Mouse (Mus musculus) small intestine, adult 2 months (tissue): ENCODE data around the gene Cox6b1. TPM values are rescaled to one million over a fixed set of nuclear protein-coding genes. Genes with fewer than 3 reads are reported as not detected.

Experiments used
- H3K27ac ChIP-seq: fragments of 200-500 bp; 2 replicates; pipeline ENCODE4 v1.5.1; 2012; ENCODE audit warnings: low read depth, low read length, control low read depth, inconsistent platforms; ENCODE audit not compliant: insufficient read depth
- H3K27me3 ChIP-seq: fragments of 200-500 bp; 2 replicates; pipeline ENCODE4 v1.6.1; 2012; ENCODE audit warnings: mild to moderate bottlenecking, moderate library complexity, low read length, inconsistent platforms; ENCODE audit not compliant: control insufficient read depth, insufficient read depth
- H3K36me3 ChIP-seq: fragments of 200-500 bp; 2 replicates; pipeline ENCODE4 v1.6.1; 2012; ENCODE audit warnings: mild to moderate bottlenecking, low read length, control low read depth, inconsistent platforms; ENCODE audit not compliant: control insufficient read depth, insufficient read depth
- H3K4me1 ChIP-seq: fragments of 200-500 bp; 2 replicates; pipeline ENCODE4 v1.6.1; 2012; ENCODE audit warnings: low read length, inconsistent platforms, mixed read lengths; ENCODE audit not compliant: control insufficient read depth, insufficient read depth, insufficient read length
- H3K4me3 ChIP-seq: fragments of 200-500 bp; 2 replicates; pipeline ENCODE4 v1.5.1; 2012; ENCODE audit warnings: low read depth, mild to moderate bottlenecking, control low read depth, inconsistent platforms, low read length, moderate library complexity
- CTCF ChIP-seq: fragments of 200-500 bp; IDR thresholded peaks from 2 replicates; pipeline ENCODE4 v1.5.1; 2012; ENCODE audit warnings: low read depth, mild to moderate bottlenecking, control low read depth, inconsistent platforms, low read length, moderate library complexity, mixed read lengths; ENCODE audit not compliant: insufficient replicate concordance, insufficient read length; ENCODE audit errors: extremely low read depth
- POLR2A ChIP-seq: fragments of 200-500 bp; IDR thresholded peaks from 2 replicates; pipeline ENCODE4 v1.6.1; 2012; ENCODE audit warnings: low read depth, mild to moderate bottlenecking, control low read depth, inconsistent platforms, low read length, moderate library complexity
- WGBS: fragments of 180-500 bp; shearing (Covaris S2); methylation state at CpG from one replicate; pipeline ENCODE4 v1.1.7; 2018; 5-methylcytosine and 5-hydroxymethylcytosine counted together
- polyA plus RNA-seq: library from polyadenylated mRNA; depleted of rRNA; stranded (reverse); fragments of >200 nt; gene quantifications from 2 replicates; pipeline ENCODE4 v1.2.3, GENCODE M21; 2012

The Cox6b1 gene
- polyA plus RNA-seq, 1 experiment = 585 TPM

- H3K4me3 ChIP-seq = peak overlapping the region; percentile 64
- no peak for TF ChIP-seq POLR2A
- peak; percentile 96; the same call in 1 of the 2 replicates for TF ChIP-seq CTCF
- H3K27ac ChIP-seq = peak overlapping the region; percentile 79
- H3K4me1 ChIP-seq = peaks cover 20% of the 10 kb centered on the region
- no peaks in the 10 kb centered on the region for H3K27me3 ChIP-seq
- peaks cover 18% of the 10 kb centered on the region for H3K36me3 ChIP-seq
- WGBS = 10% methylated on average over 40 of the region's 40 CpGs
Observed at GRCm38 (mm10) chr7:30589435-30590301, 36.3 kb downstream of the Cox6b1 start.

DNA sequence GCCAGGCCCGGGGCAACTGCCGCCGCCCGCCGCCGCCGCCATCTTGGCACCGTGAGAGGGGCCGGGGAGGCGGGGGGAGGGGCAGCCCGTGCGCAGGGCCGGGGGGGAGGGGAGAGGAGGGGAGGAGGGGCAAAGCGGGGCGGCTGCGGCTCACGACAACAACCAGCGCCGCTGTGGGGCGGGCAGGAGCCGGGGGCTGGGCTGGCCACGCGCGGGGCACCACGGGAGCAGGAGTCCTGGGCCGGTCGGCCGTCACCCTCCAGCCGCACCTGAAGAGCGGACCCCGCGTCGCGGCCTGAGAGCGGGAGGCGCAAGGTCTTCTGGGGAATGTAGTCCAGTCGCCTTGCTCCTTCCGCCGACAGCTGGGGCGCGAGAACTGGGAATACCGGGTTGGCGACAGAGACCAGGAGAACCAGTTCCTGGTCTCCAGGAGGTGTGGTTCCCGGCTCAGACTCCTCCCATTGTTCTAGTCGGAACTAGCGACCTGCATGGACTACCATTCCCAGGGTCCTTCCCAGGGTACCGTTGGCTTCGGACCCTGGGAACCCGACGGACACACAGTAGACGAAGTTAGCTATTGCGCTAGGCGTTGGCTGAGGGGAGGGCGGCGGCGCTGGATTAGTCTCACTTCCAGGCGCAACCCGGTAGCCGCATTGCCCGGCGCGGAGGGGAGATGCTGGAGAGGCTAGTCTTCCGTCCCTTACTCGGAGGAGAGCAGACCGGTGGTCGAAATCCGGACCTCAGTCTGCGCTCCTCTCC is 37.1 kb downstream of the Cox6b1 start, which contains the start of gene Kmt2b:
Gene Kmt2b (minus strand): TSS at position 51 of the 759 bp plus-strand sequence.
- WGBS = under 1% methylated on average over 60 of the region's 68 CpGs
- TF ChIP-seq POLR2A (peak; percentile 71), CTCF (no peak)

DNA sequence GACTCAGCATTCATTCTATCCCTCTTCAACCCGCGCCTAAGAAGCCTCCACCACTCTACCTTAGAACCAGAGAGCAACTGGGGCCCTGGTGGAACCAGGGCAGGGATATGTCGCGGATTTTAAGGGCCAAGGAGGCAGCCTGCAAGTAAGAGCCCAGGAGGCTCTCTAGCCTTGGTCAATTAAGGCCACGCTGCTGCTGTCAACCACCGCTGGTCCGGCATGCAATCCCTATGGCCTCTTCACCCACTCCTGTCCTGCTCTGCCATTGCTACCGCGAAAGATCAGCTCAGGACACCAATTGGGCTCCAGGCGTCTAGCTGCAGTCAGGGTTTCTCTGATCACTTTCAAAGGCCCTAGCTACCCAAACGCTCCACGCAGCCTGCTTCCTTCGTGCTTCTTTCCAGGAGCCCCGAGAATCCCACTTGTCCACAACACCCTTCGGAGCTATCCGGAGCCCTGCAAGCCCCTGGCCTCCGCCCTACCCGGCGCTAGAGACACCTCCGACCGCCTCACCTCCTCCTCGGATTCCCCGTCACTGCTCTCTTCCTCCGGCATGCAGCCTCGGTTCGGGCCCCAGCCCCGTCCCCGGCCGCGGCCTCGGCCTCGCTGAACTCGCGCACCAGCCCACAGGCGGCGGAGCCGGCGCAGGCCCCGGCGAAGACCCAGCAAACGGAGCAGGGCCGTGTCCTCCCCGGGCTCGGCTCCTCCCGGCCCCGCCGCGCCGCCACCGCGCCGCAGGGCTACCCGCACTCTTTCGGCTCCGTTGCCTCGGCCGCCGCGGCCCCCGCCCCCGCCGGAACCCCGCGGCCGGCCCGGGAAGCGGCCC is 37.9 kb downstream of the Cox6b1 start:
- TF ChIP-seq CTCF = 0 out of 2 replicates have a peak, but pooled peaks have one; percentile 11
- no peak for TF ChIP-seq POLR2A
- 1% methylated on average over 65 of the region's 67 CpGs for WGBS

More for the DNA sequence above, 37.1 kb downstream of the Cox6b1 start, which contains the start of gene Kmt2b:
- H3K27me3 ChIP-seq = no peaks in the 10 kb centered on the region
- peaks cover 15% of the 10 kb centered on the region for H3K4me1 ChIP-seq
- H3K36me3 ChIP-seq = peaks cover 25% of the 10 kb centered on the region
- peak within 1 kb of the TSS; percentile 94 for H3K4me3 ChIP-seq
- H3K27ac ChIP-seq = peak within 1 kb of the TSS; percentile 79

DNA sequence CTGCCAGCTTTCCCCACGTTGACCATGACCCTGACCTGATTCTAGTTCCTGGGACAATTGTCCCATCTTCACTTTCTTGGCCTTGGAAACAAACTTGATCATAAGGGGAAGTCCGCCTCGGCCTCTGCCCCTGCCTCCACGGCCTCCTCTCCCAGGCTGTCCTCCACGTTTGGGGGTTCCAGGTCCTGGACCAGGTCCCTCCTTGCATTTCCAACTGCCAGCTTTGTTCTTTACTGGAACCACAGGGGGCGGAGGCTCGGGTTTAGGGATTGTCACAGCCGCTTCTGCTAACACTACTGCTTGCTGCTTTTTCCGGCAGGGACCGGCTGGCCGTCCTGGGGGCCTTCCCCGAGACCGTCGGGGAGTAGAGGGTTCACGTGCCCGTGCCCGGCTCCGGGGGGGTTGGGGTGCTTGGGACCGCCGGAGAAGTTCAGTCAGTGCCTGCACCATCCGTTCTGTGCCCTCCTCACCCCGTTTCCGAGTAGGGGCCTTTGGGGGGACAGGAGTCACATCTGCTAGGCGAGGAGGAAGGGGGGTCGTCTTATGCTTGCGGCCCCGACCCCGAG is 39.4 kb downstream of the Cox6b1 start:
- Histone ChIP-seq H3K27me3 (no peaks in the 10 kb centered on the region), H3K4me3 (no peak overlapping the region), H3K27ac (no peak overlapping the region), H3K4me1 (peaks cover 15% of the 10 kb centered on the region), H3K36me3 (peaks cover 46% of the 10 kb centered on the region)
- no peak for TF ChIP-seq POLR2A
- TF ChIP-seq CTCF = no peak
- WGBS = 90% methylated on average over 28 of the region's 28 CpGs

More for the DNA sequence above, 37.9 kb downstream of the Cox6b1 start:
- Histone ChIP-seq H3K36me3 (peaks cover 32% of the 10 kb centered on the region), H3K4me3 (peak overlapping the region; percentile 94), H3K4me1 (peaks cover 15% of the 10 kb centered on the region), H3K27me3 (no peaks in the 10 kb centered on the region), H3K27ac (peak overlapping the region; percentile 60)

DNA sequence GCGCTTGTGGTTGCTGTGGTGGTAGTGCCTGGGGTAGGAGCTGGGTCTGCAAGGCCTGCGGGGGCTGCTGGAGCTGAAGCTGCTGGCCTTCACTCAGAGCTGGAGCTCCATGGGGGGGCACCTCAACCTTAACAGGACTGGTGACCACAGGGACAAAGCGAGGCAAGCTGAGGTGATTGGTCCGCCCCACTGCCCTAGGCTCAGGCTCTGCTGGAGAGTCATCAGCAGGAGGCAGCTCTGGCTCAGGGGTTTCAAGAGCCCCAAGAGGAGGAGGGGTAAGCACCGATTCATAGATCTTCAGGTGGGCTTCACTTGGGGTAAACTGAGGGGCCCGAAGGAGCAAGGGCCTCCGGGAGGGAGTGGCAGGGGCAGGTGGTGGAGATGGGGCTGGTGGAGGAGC is 40.8 kb downstream of the Cox6b1 start:
- H3K4me3 ChIP-seq = no peak overlapping the region
- H3K27ac ChIP-seq = no peak overlapping the region
- H3K27me3 ChIP-seq = no peaks in the 10 kb centered on the region
- H3K4me1 ChIP-seq = peaks cover 6% of the 10 kb centered on the region
- H3K36me3 ChIP-seq = peaks cover 58% of the 10 kb centered on the region
- no peak for TF ChIP-seq CTCF
- WGBS = 96% methylated on average over 7 of the region's 7 CpGs

GRCm38 (mm10) chr7:30584339-30584738 is 41.6 kb downstream of the Cox6b1 start:
- 95% methylated on average over 10 of the region's 10 CpGs for WGBS
- peaks cover 67% of the 10 kb centered on the region for H3K36me3 ChIP-seq
- no peak overlapping the region for H3K4me3 ChIP-seq
- H3K27ac ChIP-seq = no peak overlapping the region
- H3K27me3 ChIP-seq = no peaks in the 10 kb centered on the region
- no peak for TF ChIP-seq CTCF
- no peak for TF ChIP-seq POLR2A
- peaks cover 3% of the 10 kb centered on the region; the same call in 1 of the 2 replicates for H3K4me1 ChIP-seq

- Histone ChIP-seq H3K4me1 (no peaks in the 10 kb centered on the region), H3K36me3 (peaks cover 93% of the 10 kb centered on the region), H3K4me3 (no peak overlapping the region), H3K27ac (no peak overlapping the region), H3K27me3 (no peaks in the 10 kb centered on the region)
- no peak for TF ChIP-seq CTCF
- TF ChIP-seq POLR2A = no peak
- WGBS = 95% methylated on average over 16 of the region's 16 CpGs
Observed at GRCm38 (mm10) chr7:30581547-30581946, 44.4 kb downstream of the Cox6b1 start.
